Mouse (Mus musculus): ENCODE results near the gene Trim54. TPM values are rescaled to one million over a fixed set of nuclear protein-coding genes. Genes with fewer than 3 reads are reported as not detected.

The Trim54 gene
- polyA plus RNA-seq, 1 experiment from 2014 or later = 9.3 TPM

DNA sequence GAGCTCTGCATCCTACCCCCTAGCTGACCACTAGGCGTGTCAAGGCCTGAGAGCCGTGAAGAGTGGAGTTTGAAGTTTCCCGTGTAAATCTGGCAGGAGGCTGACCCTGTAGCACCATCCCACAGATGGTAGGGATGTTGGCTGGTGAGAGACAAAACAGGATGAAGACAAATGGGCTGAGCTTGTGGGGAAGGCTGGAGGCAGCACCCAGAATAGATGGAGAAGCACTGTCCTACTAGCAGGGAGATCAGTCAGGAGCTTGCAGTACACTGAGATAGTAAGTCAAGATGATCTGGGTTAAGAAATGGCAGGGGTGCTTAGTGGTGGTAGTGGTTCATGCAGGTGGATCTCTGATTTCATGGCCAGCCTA lies 35.7 kb upstream of the Trim54 start:
- peaks cover 17 to 28% of the 10 kb centered on the region in 2 experiments for H3K4me1 ChIP-seq (ENCODE audit: control insufficient read depth in 2 of 2, insufficient read depth in 2 of 2, low read length in 2 of 2)

DNA sequence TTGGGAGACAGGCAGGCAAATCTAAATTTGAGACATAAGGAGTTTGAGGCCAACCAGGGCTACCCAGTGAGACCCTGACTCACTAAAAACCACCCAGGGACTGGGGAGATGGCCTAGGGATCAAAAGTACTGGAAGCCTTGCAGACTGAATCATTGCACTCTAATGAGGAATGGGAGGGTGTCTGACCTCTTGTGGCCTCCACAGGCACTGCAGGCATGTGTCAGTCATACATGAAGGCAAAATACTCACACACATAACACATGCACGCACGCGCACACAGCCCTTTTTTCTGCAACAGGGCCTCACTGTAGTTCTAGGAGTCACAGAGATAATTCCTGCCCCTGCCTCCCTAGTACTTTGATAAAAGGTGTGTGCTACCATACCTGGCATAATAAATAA lies 35.1 kb upstream of the Trim54 start:
- no peak for ATAC-seq (ENCODE audit: insufficient number of reproducible peaks, insufficient read depth, low FRiP score, low read depth)
- H3K9me3 ChIP-seq (ENCODE audit: control insufficient read depth, low read length) = no peaks in the 10 kb centered on the region
- H3K27ac ChIP-seq (replicated peaks in 1 of 2; ENCODE audit: control insufficient read depth in 1 of 2, insufficient read depth in 1 of 2, low read depth in 2 of 2, low read length in 2 of 2) = no peak overlapping the region
- no peak overlapping the region for H3K4me3 ChIP-seq (ENCODE audit: control insufficient read depth in 1 of 2, insufficient read depth in 1 of 2, low read depth in 1 of 2, low read length in 2 of 2)
- no peak overlapping the region for H3K9ac ChIP-seq (ENCODE audit: low read length)
- peaks cover 17 to 28% of the 10 kb centered on the region in 2 experiments for H3K4me1 ChIP-seq (ENCODE audit: control insufficient read depth in 2 of 2, insufficient read depth in 2 of 2, low read length in 2 of 2)
- WGBS = 82% methylated on average over 3 of the region's 3 CpGs
- H3K36me3 ChIP-seq (ENCODE audit: control insufficient read depth, insufficient read depth, low read length) = peaks cover 28% of the 10 kb centered on the region
- no peaks in the 10 kb centered on the region for H3K27me3 ChIP-seq (ENCODE audit: control insufficient read depth, insufficient read depth, low read length)
- H3K4me2 ChIP-seq (ENCODE audit: low read length) = no peak overlapping the region

More for the DNA sequence above, 35.7 kb upstream of the Trim54 start:
- H3K36me3 ChIP-seq (ENCODE audit: control insufficient read depth, insufficient read depth, low read length) = peaks cover 34% of the 10 kb centered on the region
- ATAC-seq (ENCODE audit: insufficient number of reproducible peaks, insufficient read depth, low FRiP score, low read depth) = no peak
- H3K27ac ChIP-seq (replicated peaks in 1 of 2; ENCODE audit: control insufficient read depth in 1 of 2, insufficient read depth in 1 of 2, low read depth in 2 of 2, low read length in 2 of 2) = no peak overlapping the region
- no peaks in the 10 kb centered on the region for H3K27me3 ChIP-seq (ENCODE audit: control insufficient read depth, insufficient read depth, low read length)
- no peak overlapping the region for H3K4me3 ChIP-seq (ENCODE audit: control insufficient read depth in 1 of 2, insufficient read depth in 1 of 2, low read depth in 1 of 2, low read length in 2 of 2)
- WGBS = 60% methylated on average over 3 of the region's 3 CpGs
- no peak overlapping the region for H3K9ac ChIP-seq (ENCODE audit: low read length)
- H3K4me2 ChIP-seq (ENCODE audit: low read length) = no peak overlapping the region
- H3K9me3 ChIP-seq (ENCODE audit: control insufficient read depth, low read length) = no peaks in the 10 kb centered on the region

DNA sequence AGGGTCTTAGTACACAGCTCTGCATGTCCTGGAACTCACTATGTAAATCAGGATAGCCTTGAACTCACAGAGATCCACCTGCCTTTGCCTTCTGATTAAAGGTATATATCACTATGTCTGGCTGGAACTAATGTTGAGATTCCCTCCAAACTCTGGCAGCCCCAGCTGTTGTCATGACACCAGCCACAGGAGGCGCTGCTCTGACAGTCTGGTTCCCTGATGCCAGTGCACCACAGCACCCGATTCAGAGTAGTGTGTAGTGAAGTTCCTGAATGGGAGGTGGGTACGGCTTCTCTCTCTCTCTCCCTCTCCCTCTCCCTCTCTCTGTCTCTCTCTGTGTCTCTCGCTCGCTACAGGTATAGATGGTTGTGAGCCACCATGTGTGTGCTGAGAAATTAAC lies 34.2 kb upstream of the Trim54 start:
- Histone ChIP-seq H3K36me3 (ENCODE audit: control insufficient read depth, insufficient read depth, low read length) (peaks cover 18% of the 10 kb centered on the region), H3K27me3 (ENCODE audit: control insufficient read depth, insufficient read depth, low read length) (no peaks in the 10 kb centered on the region), H3K4me1 (ENCODE audit: control insufficient read depth in 2 of 2, insufficient read depth in 2 of 2, low read length in 2 of 2) (peaks cover 17 to 28% of the 10 kb centered on the region in 2 experiments), H3K9ac (ENCODE audit: low read length) (peak overlapping the region; percentile 4; the same call in 1 of the 2 replicates), H3K4me2 (ENCODE audit: low read length) (peak overlapping the region; percentile 52), H3K9me3 (ENCODE audit: control insufficient read depth, low read length) (no peaks in the 10 kb centered on the region), H3K4me3 (ENCODE audit: control insufficient read depth in 1 of 2, insufficient read depth in 1 of 2, low read depth in 1 of 2, low read length in 2 of 2) (0 out of 4 replicates have a peak overlapping the region, but pooled peaks of 1 of the 2 experiments have one; percentile 11), H3K27ac (replicated peaks in 1 of 2; ENCODE audit: control insufficient read depth in 1 of 2, insufficient read depth in 1 of 2, low read depth in 2 of 2, low read length in 2 of 2) (0 out of 4 replicates have a peak overlapping the region, but pooled peaks of 1 of the 2 experiments have one; percentile 66)
- 7% methylated on average over 5 of the region's 5 CpGs for WGBS
- no peak for ATAC-seq (ENCODE audit: insufficient number of reproducible peaks, insufficient read depth, low FRiP score, low read depth)

DNA sequence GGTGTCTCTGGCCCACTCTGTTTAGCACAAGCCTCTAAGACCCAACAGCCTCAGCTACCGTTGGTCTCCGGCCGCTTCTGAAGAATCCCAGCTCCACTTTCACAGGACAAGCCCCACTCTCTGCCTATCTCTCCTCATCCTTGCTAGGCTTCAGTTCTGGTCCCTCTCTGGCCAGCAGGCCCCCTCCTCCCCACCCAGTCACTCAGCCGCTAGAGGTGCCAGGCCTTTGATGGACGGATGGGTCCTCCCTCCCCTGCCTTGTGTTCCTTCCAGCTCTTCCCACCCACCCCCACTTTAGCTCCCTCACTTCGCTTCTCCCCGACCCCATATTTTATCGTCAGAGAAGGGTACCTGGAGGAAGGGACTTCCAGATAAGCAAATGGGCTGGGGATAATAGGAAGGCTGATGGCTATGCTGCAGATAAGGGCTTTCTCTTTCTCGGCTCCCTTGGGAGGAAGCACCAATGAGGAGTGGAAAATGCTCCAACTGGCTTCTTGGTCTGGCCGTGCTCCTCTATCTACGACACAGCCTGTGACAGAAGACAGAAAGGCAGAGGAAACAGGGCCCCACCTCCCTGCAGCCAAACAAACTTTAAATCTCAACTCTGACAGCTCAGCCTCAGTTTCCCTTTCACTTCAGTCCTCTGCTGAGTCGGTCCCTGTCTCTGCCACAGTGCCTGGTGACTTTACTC lies 33.4 kb upstream of the Trim54 start:
- Histone ChIP-seq H3K27ac (replicated peaks in 1 of 2; ENCODE audit: control insufficient read depth in 1 of 2, insufficient read depth in 1 of 2, low read depth in 2 of 2, low read length in 2 of 2) (peak overlapping the region; percentile 30 to 66), H3K36me3 (ENCODE audit: control insufficient read depth, insufficient read depth, low read length) (peaks cover 11% of the 10 kb centered on the region), H3K27me3 (ENCODE audit: control insufficient read depth, insufficient read depth, low read length) (peaks cover 5% of the 10 kb centered on the region; the same call in 1 of the 2 replicates), H3K4me1 (ENCODE audit: control insufficient read depth in 2 of 2, insufficient read depth in 2 of 2, low read length in 2 of 2) (peaks cover 17 to 28% of the 10 kb centered on the region in 2 experiments), H3K9me3 (ENCODE audit: control insufficient read depth, low read length) (no peaks in the 10 kb centered on the region), H3K4me2 (ENCODE audit: low read length) (peak overlapping the region; percentile 52), H3K4me3 (ENCODE audit: control insufficient read depth in 1 of 2, insufficient read depth in 1 of 2, low read depth in 1 of 2, low read length in 2 of 2) (peak overlapping the region; percentile 5 to 11; a peak in 2 of 4 replicates), H3K9ac (ENCODE audit: low read length) (peak overlapping the region; percentile 30; the same call in 1 of the 2 replicates)
- WGBS = 5% methylated on average over 12 of the region's 12 CpGs
- peak; percentile 48; the same call in 1 of the 2 replicates for ATAC-seq (ENCODE audit: insufficient number of reproducible peaks, insufficient read depth, low FRiP score, low read depth)

DNA sequence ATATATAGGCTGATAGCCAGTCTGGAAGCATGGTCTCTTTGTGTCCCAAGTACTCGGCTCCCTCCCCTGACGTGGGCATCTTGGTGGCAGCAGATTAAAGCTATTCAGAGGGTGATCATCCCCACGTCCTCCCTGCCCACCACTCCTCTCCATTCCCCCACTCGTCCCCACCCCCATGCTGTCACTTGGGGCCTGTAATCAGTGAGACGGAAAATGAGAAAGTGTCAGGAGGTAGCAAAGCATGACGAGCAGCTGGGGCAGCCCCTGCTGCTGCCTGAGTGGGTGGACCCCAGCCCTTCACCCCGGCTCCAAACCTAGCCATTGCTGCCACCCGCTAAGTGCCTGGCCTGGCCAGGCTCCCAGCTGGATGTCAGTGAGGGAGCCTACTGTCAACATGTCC lies 32.6 kb upstream of the Trim54 start:
- no peak overlapping the region for H3K4me3 ChIP-seq (ENCODE audit: control insufficient read depth in 1 of 2, insufficient read depth in 1 of 2, low read depth in 1 of 2, low read length in 2 of 2)

DNA sequence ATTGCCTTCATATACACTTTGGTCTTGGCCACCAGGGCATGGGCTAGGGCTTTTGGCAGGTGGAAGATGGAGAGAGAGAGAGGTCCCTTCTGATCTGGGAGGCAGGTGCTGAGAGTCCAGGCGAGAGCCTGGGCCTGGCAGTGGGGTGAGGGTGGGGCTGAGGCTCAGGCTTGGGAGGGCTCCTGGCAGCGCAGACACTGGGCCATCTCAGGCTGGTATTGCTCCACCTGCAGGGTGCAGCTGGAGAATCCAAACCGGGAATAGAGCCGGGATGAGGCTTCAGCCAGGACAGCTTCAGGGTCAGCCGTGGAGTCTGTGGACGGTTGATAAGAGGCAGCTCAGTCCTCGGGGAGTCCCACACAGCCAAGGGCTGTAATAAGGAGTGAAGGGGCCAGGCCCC lies 29.9 kb upstream of the Trim54 start:
- no peak for ATAC-seq (ENCODE audit: insufficient number of reproducible peaks, insufficient read depth, low FRiP score, low read depth)
- Histone ChIP-seq H3K27me3 (ENCODE audit: control insufficient read depth, insufficient read depth, low read length) (peaks cover 40% of the 10 kb centered on the region), H3K4me2 (ENCODE audit: low read length) (no peak overlapping the region), H3K4me1 (ENCODE audit: control insufficient read depth in 2 of 2, insufficient read depth in 2 of 2, low read length in 2 of 2) (peaks cover 17 to 28% of the 10 kb centered on the region in 2 experiments), H3K9me3 (ENCODE audit: control insufficient read depth, low read length) (no peaks in the 10 kb centered on the region), H3K4me3 (ENCODE audit: control insufficient read depth in 1 of 2, insufficient read depth in 1 of 2, low read depth in 1 of 2, low read length in 2 of 2) (no peak overlapping the region), H3K36me3 (ENCODE audit: control insufficient read depth, insufficient read depth, low read length) (no peaks in the 10 kb centered on the region), H3K27ac (replicated peaks in 1 of 2; ENCODE audit: control insufficient read depth in 1 of 2, insufficient read depth in 1 of 2, low read depth in 2 of 2, low read length in 2 of 2) (no peak overlapping the region), H3K9ac (ENCODE audit: low read length) (no peak overlapping the region)
- 24% methylated on average over 7 of the region's 7 CpGs for WGBS

More for the DNA sequence above, 32.6 kb upstream of the Trim54 start:
- Histone ChIP-seq H3K4me1 (ENCODE audit: control insufficient read depth in 2 of 2, insufficient read depth in 2 of 2, low read length in 2 of 2) (peaks cover 17 to 28% of the 10 kb centered on the region in 2 experiments), H3K27ac (replicated peaks in 1 of 2; ENCODE audit: control insufficient read depth in 1 of 2, insufficient read depth in 1 of 2, low read depth in 2 of 2, low read length in 2 of 2) (peak overlapping the region in 1 of 2 experiments; percentile 37; a peak in 1 of 4 replicates), H3K9me3 (ENCODE audit: control insufficient read depth, low read length) (no peaks in the 10 kb centered on the region), H3K9ac (ENCODE audit: low read length) (no peak overlapping the region), H3K36me3 (ENCODE audit: control insufficient read depth, insufficient read depth, low read length) (peaks cover 2% of the 10 kb centered on the region; the same call in 1 of the 2 replicates), H3K4me2 (ENCODE audit: low read length) (peak overlapping the region; percentile 52), H3K27me3 (ENCODE audit: control insufficient read depth, insufficient read depth, low read length) (peaks cover 13% of the 10 kb centered on the region)
- WGBS = 4% methylated on average over 8 of the region's 8 CpGs
- ATAC-seq (ENCODE audit: insufficient number of reproducible peaks, insufficient read depth, low FRiP score, low read depth) = peak; percentile 38; the same call in 1 of the 2 replicates

DNA sequence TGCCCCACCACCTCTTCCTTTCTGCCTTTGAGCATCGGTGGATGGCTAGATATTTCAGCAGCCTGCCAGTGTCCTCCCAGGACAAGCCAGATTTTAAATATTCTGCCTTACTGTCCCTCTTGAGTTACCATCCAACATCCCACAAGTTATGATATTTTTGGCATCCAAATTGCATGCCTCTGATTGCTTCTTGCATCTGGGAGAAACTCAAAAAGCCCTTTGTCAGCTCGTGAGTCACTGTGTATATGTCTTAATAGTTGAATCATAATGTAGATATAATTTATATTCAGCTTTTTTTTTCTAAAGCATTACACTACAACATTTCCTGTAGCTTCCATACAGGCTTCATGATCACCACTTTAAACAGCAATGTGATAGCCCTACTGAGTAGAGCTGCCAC lies 29.4 kb upstream of the Trim54 start:
- Histone ChIP-seq H3K27me3 (ENCODE audit: control insufficient read depth, insufficient read depth, low read length) (peaks cover 45% of the 10 kb centered on the region), H3K9ac (ENCODE audit: low read length) (no peak overlapping the region), H3K9me3 (ENCODE audit: control insufficient read depth, low read length) (no peaks in the 10 kb centered on the region), H3K27ac (replicated peaks in 1 of 2; ENCODE audit: control insufficient read depth in 1 of 2, insufficient read depth in 1 of 2, low read depth in 2 of 2, low read length in 2 of 2) (no peak overlapping the region), H3K4me2 (ENCODE audit: low read length) (no peak overlapping the region), H3K36me3 (ENCODE audit: control insufficient read depth, insufficient read depth, low read length) (no peaks in the 10 kb centered on the region), H3K4me1 (ENCODE audit: control insufficient read depth in 2 of 2, insufficient read depth in 2 of 2, low read length in 2 of 2) (peaks cover 17 to 25% of the 10 kb centered on the region in 2 experiments), H3K4me3 (ENCODE audit: control insufficient read depth in 1 of 2, insufficient read depth in 1 of 2, low read depth in 1 of 2, low read length in 2 of 2) (no peak overlapping the region)
- ATAC-seq (ENCODE audit: insufficient number of reproducible peaks, insufficient read depth, low FRiP score, low read depth) = no peak
- 64% methylated on average over 2 of the region's 2 CpGs for WGBS
